Mouse (Mus musculus): ENCODE results near the gene 1110004F10Rik. TPM values are rescaled to one million over a fixed set of nuclear protein-coding genes. Genes with fewer than 3 reads are reported as not detected.

The 1110004F10Rik gene
- total and polyA plus RNA-seq, 3 experiments, result 158 to 182 TPM; not detected in 1

- no peak for TF ChIP-seq RCOR1 (IDR thresholded peaks at IDR 0.05; ENCODE audit: low read depth, low read length)
Measured at GRCm38 (mm10) chr7:116131390-116131789, 92.2 kb downstream of the 1110004F10Rik start (continued).

GRCm38 (mm10) chr7:116132078-116132477 is 92.9 kb downstream of the 1110004F10Rik start:
- H3K4me1 ChIP-seq (ENCODE audit: control insufficient read depth in 1 of 2, insufficient read depth in 2 of 2, low read length in 2 of 2), result peaks cover 4 to 6% of the 10 kb centered on the region in 2 experiments; a peak in 2 of 4 replicates
- no peak overlapping the region for H3K4me3 ChIP-seq (ENCODE audit: control insufficient read depth in 1 of 2, insufficient read depth in 1 of 2, low read depth in 2 of 2, low read length in 2 of 2)
- no peaks in the 10 kb centered on the region for H3K79me2 ChIP-seq (ENCODE audit: control insufficient read depth, insufficient read depth, low read length, poor library complexity)
- H3K27me3 ChIP-seq (ENCODE audit: control insufficient read depth in 1 of 2, insufficient read depth in 2 of 2, low read length in 2 of 2), result no peaks in the 10 kb centered on the region
- H3K9ac ChIP-seq (ENCODE audit: control insufficient read depth, low read depth, low read length, poor library complexity, severe bottlenecking), result no peak overlapping the region
- H3K27ac ChIP-seq (ENCODE audit: control insufficient read depth, low read depth, low read length), result no peak overlapping the region
- no peaks in the 10 kb centered on the region for H3K9me3 ChIP-seq (replicated peaks; ENCODE audit: insufficient read depth, low read length)
- peak; percentile 64 for TF ChIP-seq SMC3 (IDR thresholded peaks at IDR 0.05; ENCODE audit: low read depth, low read length)
- 0 out of 2 replicates have a peak, but pooled peaks have one; percentile 28 for TF ChIP-seq MXI1 (IDR thresholded peaks at IDR 0.05; ENCODE audit: low read depth, low read length)
- TF ChIP-seq HCFC1 (IDR thresholded peaks at IDR 0.05; ENCODE audit: low read depth, low read length), result no peak
- peak; percentile 66 for TF ChIP-seq RAD21 (IDR thresholded peaks at IDR 0.05; ENCODE audit: low read depth, low read length)
- 0 out of 2 replicates have a peak, but pooled peaks have one; percentile 25 for TF ChIP-seq MYC (IDR thresholded peaks at IDR 0.05; ENCODE audit: low read depth, low read length)
- peak; percentile 53; the same call in 1 of the 2 replicates for TF ChIP-seq ZC3H11A (IDR thresholded peaks at IDR 0.05; ENCODE audit: low read depth, low read length)
- TF ChIP-seq ZNF384 (IDR thresholded peaks at IDR 0.05; ENCODE audit: low read depth, low read length), result 0 out of 2 replicates have a peak, but pooled peaks have one; percentile 35
- TF ChIP-seq SIN3A (IDR thresholded peaks at IDR 0.05; ENCODE audit: low read length), result peak; percentile 43
- no peak for TF ChIP-seq POLR2AphosphoS2 (IDR thresholded peaks at IDR 0.05; ENCODE audit: low read length)
- no peak for TF ChIP-seq MYB (IDR thresholded peaks at IDR 0.05; ENCODE audit: low read depth, low read length)
- TF ChIP-seq ETS1 (IDR thresholded peaks at IDR 0.05; ENCODE audit: low read depth, low read length), result 0 out of 2 replicates have a peak, but pooled peaks have one; percentile 19
- peak; percentile 59 for TF ChIP-seq GATA1 (IDR thresholded peaks at IDR 0.05; ENCODE audit: low read depth, low read length)
- peak; percentile 73 to 85 (median 82) for TF ChIP-seq CTCF (IDR thresholded peaks at IDR 0.05 in 2 of 3, conservative IDR thresholded peaks at IDR 0.05 in 1 of 3; ENCODE audit: control insufficient read depth in 1 of 3, insufficient read depth in 1 of 3, low read depth in 2 of 3, low read length in 3 of 3, poor library complexity in 1 of 3, severe bottlenecking in 1 of 3)
- no peak for TF ChIP-seq KAT2A (conservative IDR thresholded peaks at IDR 0.05; ENCODE audit: low read depth, low read length)
- TF ChIP-seq BHLHE40 (IDR thresholded peaks at IDR 0.05; ENCODE audit: borderline replicate concordance, low read depth, low read length), result peak; percentile 12; the same call in 1 of the 2 replicates
- TF ChIP-seq MAZ (IDR thresholded peaks at IDR 0.05; ENCODE audit: low read depth, low read length), result peak; percentile 46; the same call in 1 of the 2 replicates
- TF ChIP-seq CHD2 (IDR thresholded peaks at IDR 0.05; ENCODE audit: low read length), result no peak
- TF ChIP-seq ZKSCAN1 (IDR thresholded peaks at IDR 0.05; ENCODE audit: low read depth, low read length), result no peak
- DNase-seq (ENCODE audit: low read depth, low spot score), result peak; percentile 75
- H3K36me3 ChIP-seq (ENCODE audit: control insufficient read depth in 1 of 2, insufficient read depth in 2 of 2, low read length in 2 of 2), result peaks cover 0 to 7% of the 10 kb centered on the region in 2 experiments; a peak in 2 of 4 replicates

Measured in MEL (cell line).